Mouse (Mus musculus) neural tube, embryonic 13.5 days (tissue): ENCODE results near the gene H2al1k. TPM values are rescaled to one million over a fixed set of nuclear protein-coding genes. Genes with fewer than 3 reads are reported as not detected.
"Not testable (repeated sequence)": the region's sequence is repeated elsewhere in the genome, so short reads cannot be mapped to it uniquely, and the experiment has no call there.

Experiments
- ATAC-seq: fragments of 200-750 bp; cut with Nextera tagmentation; 2 replicates; pipeline ENCODE4 v1.8.0; 2017; ENCODE audit warnings: low read depth, mild to moderate bottlenecking, moderate TSS enrichment, moderate library complexity
- H3K27ac ChIP-seq: fragments of 300-500 bp; sonication (generic); replicated peaks from 2 replicates; pipeline ENCODE4 v1.5.1; 2015; ENCODE audit warnings: moderate library complexity, mild to moderate bottlenecking, inconsistent platforms
- H3K27me3 ChIP-seq: fragments of 300-500 bp; sonication (generic); 2 replicates; pipeline ENCODE4 v1.6.1; 2015; ENCODE audit warnings: mild to moderate bottlenecking, inconsistent platforms
- H3K36me3 ChIP-seq: fragments of 300-500 bp; sonication (generic); 2 replicates; pipeline ENCODE4 v1.6.1; 2015; ENCODE audit warnings: mild to moderate bottlenecking, inconsistent platforms
- H3K4me1 ChIP-seq: fragments of 300-500 bp; sonication (generic); replicated peaks from 2 replicates; pipeline ENCODE4 v1.6.1; 2015; ENCODE audit warnings: inconsistent platforms
- H3K4me2 ChIP-seq: fragments of 300-500 bp; sonication (generic); 2 replicates; pipeline ENCODE4 v1.6.1; 2015; ENCODE audit warnings: inconsistent platforms, mild to moderate bottlenecking, moderate library complexity
- H3K4me3 ChIP-seq: fragments of 300-500 bp; sonication (generic); 2 replicates; pipeline ENCODE4 v1.5.1; 2015; ENCODE audit warnings: mild to moderate bottlenecking, inconsistent platforms
- H3K9ac ChIP-seq: fragments of 300-500 bp; sonication (generic); 2 replicates; pipeline ENCODE4 v1.6.1; 2015; ENCODE audit warnings: moderate library complexity, mild to moderate bottlenecking, inconsistent platforms
- H3K9me3 ChIP-seq: fragments of 300-500 bp; sonication (generic); 2 replicates; pipeline ENCODE4 v1.6.1; 2016; ENCODE audit warnings: inconsistent platforms
- WGBS: fragments of 180-500 bp; shearing (Covaris S2); methylation state at CpG from one replicate; pipeline ENCODE4 v1.1.7; 2015; 5-methylcytosine and 5-hydroxymethylcytosine counted together
- polyA plus RNA-seq: library from polyadenylated mRNA; unstranded; fragments of >200 nt; fragmentation: Nextera tagmentation; extraction: Ambion mirVana; gene quantifications from 2 replicates; pipeline ENCODE4 v1.2.1, GENCODE M21; 2015

The H2al1k gene
- polyA plus RNA-seq, result not detected in 2 replicates

DNA sequence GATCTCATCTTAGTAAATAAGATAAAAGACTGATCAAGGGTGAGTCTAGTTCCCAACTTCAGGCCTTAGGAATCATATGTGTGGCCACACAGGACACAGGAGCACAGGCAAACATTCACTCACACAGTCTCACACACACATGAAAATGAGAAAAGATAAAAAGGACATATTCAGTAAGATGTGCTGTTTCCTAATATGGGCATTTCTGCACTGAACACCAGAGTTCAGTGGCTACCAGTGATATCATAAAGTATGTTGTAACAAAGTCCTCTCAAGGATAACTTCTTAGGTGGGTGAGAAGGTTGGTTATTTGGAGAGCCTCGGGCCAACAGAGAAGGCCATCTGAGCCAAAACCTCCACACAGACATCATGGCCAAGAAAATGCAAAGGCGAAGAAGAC lies at the start of gene H2al1k:
H2al1k (plus strand) TSS at position 301 of the 400 bp plus-strand sequence.
- H3K27me3 ChIP-seq, ATAC-seq, H3K9me3 ChIP-seq: not testable (repeated sequence)

GRCm38 (mm10) chrX:9302791-9303190 lies 47.6 kb upstream of the H2al1k start:
- no peaks in the 10 kb centered on the region for H3K27me3 ChIP-seq
- no peak overlapping the region for H3K4me3 ChIP-seq
- no peak for ATAC-seq
- no peak overlapping the region for H3K4me2 ChIP-seq
- WGBS, result 84% methylated on average over 5 of the region's 5 CpGs
- no peaks in the 10 kb centered on the region for H3K36me3 ChIP-seq
- no peaks in the 10 kb centered on the region for H3K4me1 ChIP-seq
- no peaks in the 10 kb centered on the region for H3K9me3 ChIP-seq
- H3K27ac ChIP-seq, result no peak overlapping the region
- H3K9ac ChIP-seq, result no peak overlapping the region

More for the DNA sequence above, at the start of gene H2al1k:
- H3K27ac ChIP-seq, H3K9ac ChIP-seq, H3K4me3 ChIP-seq, H3K36me3 ChIP-seq, H3K4me2 ChIP-seq, H3K4me1 ChIP-seq: not testable (repeated sequence)
- WGBS, result no CpG with 5 or more reads among the region's 2 CpGs

DNA sequence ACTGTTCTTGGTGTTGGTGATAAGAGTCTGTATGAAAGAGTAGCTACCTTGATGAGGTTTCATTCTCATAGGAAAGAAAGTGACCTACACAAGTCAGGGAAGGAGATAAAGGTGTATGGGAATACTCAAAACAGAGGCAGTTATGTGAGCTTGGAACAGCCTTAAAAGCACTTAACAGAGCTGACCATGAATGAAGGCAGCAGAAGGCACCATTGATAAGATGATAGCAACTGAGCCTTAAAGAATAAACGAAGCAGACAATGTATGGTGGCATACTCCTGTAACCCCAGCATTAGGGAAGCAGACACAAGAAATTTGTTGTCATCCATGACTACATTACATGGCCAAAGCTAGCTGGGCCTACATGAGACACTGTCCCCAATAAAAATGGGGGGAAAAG lies 47.0 kb upstream of the H2al1k start:
- Histone ChIP-seq H3K9me3 (no peaks in the 10 kb centered on the region), H3K36me3 (no peaks in the 10 kb centered on the region), H3K9ac (no peak overlapping the region), H3K4me3 (no peak overlapping the region), H3K4me1 (no peaks in the 10 kb centered on the region), H3K27me3 (no peaks in the 10 kb centered on the region), H3K4me2 (no peak overlapping the region), H3K27ac (no peak overlapping the region)
- no peak for ATAC-seq
- 74% methylated on average over 1 of the region's 1 CpGs for WGBS

DNA sequence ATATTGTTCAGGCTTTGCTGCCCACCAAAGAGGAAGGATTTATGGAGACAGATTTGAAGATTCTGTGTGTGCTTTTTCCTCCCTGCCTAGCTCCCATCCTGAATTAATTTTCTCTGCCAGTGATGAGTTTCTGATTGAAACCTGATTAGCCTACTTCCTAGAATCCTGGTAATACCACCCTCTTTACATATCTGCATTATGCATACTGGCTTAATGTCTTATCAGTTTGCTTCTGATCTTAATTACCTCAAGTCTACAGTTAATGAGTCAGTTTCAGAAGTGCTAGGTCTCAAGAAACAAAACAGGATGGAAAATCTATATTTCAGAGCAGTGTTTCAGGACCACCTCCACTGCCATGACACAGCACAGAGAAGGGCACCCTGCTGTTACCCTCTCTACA lies 34.0 kb upstream of the H2al1k start:
- not testable (repeated sequence) for H3K9me3 ChIP-seq, H3K4me2 ChIP-seq, H3K4me3 ChIP-seq, H3K27ac ChIP-seq, H3K9ac ChIP-seq, ATAC-seq, H3K27me3 ChIP-seq, H3K36me3 ChIP-seq, H3K4me1 ChIP-seq

DNA sequence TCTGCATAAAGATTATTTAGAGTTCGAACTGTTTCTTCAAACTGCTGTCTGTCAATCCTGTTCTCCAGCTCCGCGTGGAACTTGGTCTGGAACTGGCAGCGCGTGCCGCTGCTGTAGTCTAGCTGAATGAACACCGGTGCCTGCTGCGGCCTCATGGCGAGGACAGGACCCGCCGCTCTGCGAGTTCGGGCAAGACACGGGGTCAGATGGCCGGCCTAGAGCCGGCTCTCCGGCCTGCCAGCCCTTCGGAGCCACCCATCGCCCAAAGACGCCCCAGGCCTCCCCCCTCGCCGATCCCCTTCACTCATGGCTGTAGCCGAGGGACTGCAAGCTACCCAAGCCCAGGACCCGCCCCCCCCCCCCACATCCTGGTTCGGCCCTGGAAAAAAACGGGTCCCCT lies 22.5 kb upstream of the H2al1k start:
- not testable (repeated sequence) for H3K27ac ChIP-seq, H3K4me2 ChIP-seq, H3K9me3 ChIP-seq, H3K36me3 ChIP-seq, H3K4me1 ChIP-seq, H3K27me3 ChIP-seq, ATAC-seq, H3K4me3 ChIP-seq, H3K9ac ChIP-seq
- 90% methylated on average over 26 of the region's 26 CpGs for WGBS

- WGBS, result 87% methylated on average over 12 of the region's 12 CpGs
- H3K9ac ChIP-seq, H3K27ac ChIP-seq, H3K9me3 ChIP-seq, ATAC-seq, H3K4me3 ChIP-seq, H3K4me1 ChIP-seq, H3K4me2 ChIP-seq, H3K36me3 ChIP-seq, H3K27me3 ChIP-seq: not testable (repeated sequence)
These were observed 18.0 kb upstream of the H2al1k start for GRCm38 (mm10) chrX:9332366-9332962.

DNA sequence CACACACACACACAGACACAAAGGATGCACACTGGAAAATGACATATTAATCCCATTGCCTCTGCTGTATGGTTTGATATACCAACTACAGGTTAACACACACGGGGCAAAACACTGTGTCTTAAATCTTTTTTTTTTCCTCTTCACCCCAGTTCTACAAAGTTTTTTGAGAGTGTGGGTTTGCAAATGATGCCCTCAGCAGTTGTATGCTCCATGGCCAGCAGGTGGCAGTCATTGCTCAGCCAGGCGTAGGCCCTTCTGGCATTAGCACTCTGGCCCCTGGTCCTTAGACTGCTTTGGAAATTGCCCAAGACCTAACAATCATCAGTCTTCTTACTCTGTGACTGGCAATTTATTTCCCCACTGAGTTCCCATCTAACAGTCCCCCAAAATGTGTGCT lies 17.4 kb upstream of the H2al1k start:
- not testable (repeated sequence) for H3K9ac ChIP-seq, ATAC-seq, H3K9me3 ChIP-seq, H3K27ac ChIP-seq, H3K36me3 ChIP-seq, H3K4me2 ChIP-seq, H3K27me3 ChIP-seq, H3K4me1 ChIP-seq, H3K4me3 ChIP-seq
- 76% methylated on average over 2 of the region's 2 CpGs for WGBS

GRCm38 (mm10) chrX:9334996-9335395 lies 15.4 kb upstream of the H2al1k start:
- H3K27ac ChIP-seq, H3K27me3 ChIP-seq, H3K9ac ChIP-seq, H3K36me3 ChIP-seq, H3K9me3 ChIP-seq, ATAC-seq, H3K4me2 ChIP-seq, H3K4me3 ChIP-seq, H3K4me1 ChIP-seq: not testable (repeated sequence)
- 52% methylated on average over 1 of the region's 1 CpGs for WGBS

DNA sequence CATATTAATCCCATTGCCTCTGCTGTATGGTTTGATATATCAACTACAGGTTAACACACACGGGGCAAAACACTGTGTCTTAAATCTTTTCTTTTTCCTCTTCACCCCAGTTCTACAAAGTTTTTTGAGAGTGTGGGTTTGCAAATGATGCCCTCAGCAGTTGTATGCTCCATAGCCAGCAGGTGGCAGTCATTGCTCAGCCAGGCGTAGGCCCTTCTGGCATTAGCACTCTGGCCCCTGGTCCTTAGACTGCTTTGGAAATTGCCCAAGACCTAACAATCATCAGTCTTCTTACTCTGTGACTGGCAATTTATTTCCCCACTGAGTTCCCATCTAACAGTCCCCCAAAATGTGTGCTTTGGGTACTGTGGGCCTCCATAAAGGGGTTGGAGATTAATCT lies 23.6 kb downstream of the H2al1k start:
- H3K4me1 ChIP-seq, H3K27ac ChIP-seq, ATAC-seq, H3K36me3 ChIP-seq, H3K4me3 ChIP-seq, H3K27me3 ChIP-seq, H3K9me3 ChIP-seq, H3K9ac ChIP-seq, H3K4me2 ChIP-seq: not testable (repeated sequence)
- WGBS, result 60% methylated on average over 2 of the region's 2 CpGs

- not testable (repeated sequence) for H3K4me2 ChIP-seq, H3K9ac ChIP-seq, ATAC-seq, H3K9me3 ChIP-seq, H3K27me3 ChIP-seq, H3K27ac ChIP-seq, H3K36me3 ChIP-seq, H3K4me3 ChIP-seq, H3K4me1 ChIP-seq
These were observed 25.5 kb downstream of the H2al1k start for GRCm38 (mm10) chrX:9375927-9376326.

Other genes with a start within 250 kb of the H2al1k start
- not detected in 2 replicates for gene 4930402K13Rik, start 246.1 kb upstream of the H2al1k start, polyA plus RNA-seq
- gene Lancl3, start 150.7 kb upstream of the H2al1k start, polyA plus RNA-seq, result 1.7 and 1.8 TPM in 2 replicates
- gene Gm14862, start 93.7 kb upstream of the H2al1k start, polyA plus RNA-seq, result not detected in 2 replicates
- gene Xk, start 77.9 kb upstream of the H2al1k start, polyA plus RNA-seq, result 2.7 and 3.5 TPM in 2 replicates
- gene H2al1m, start 66.9 kb upstream of the H2al1k start, polyA plus RNA-seq, result not detected in 2 replicates
- 1.4 TPM in 2 replicates for gene Cybb, start 137.1 kb downstream of the H2al1k start, polyA plus RNA-seq
- gene H2al1o, start 221.8 kb downstream of the H2al1k start, polyA plus RNA-seq, result not detected in 2 replicates